Mouse (Mus musculus) forebrain, embryonic 13.5 days (tissue): ENCODE data around the gene Kdm6b. TPM values are rescaled to one million over a fixed set of nuclear protein-coding genes. Genes with fewer than 3 reads are reported as not detected.

ENCODE experiments used
- ATAC-seq: fragments of 200-750 bp; cut with Nextera tagmentation; 2 replicates; pipeline ENCODE4 v1.8.0; 2017
- H3K27ac ChIP-seq: fragments of 300-500 bp; sonication (generic); 2 replicates; pipeline ENCODE4 v1.5.1; 2015; ENCODE audit warnings: inconsistent platforms, mild to moderate bottlenecking, moderate library complexity
- H3K27me3 ChIP-seq: fragments of 300-500 bp; sonication (generic); 2 replicates; pipeline ENCODE4 v1.6.1; 2015; ENCODE audit warnings: mild to moderate bottlenecking, inconsistent platforms
- H3K36me3 ChIP-seq: fragments of 300-500 bp; sonication (generic); 2 replicates; pipeline ENCODE4 v1.6.1; 2015; ENCODE audit warnings: mild to moderate bottlenecking, inconsistent platforms; ENCODE audit not compliant: poor library complexity, severe bottlenecking
- H3K4me1 ChIP-seq: fragments of 300-500 bp; sonication (generic); 2 replicates; pipeline ENCODE4 v1.6.1; 2015; ENCODE audit warnings: inconsistent platforms
- H3K4me2 ChIP-seq: fragments of 300-500 bp; sonication (generic); 2 replicates; pipeline ENCODE4 v1.6.1; 2015; ENCODE audit warnings: inconsistent platforms, mild to moderate bottlenecking, moderate library complexity
- H3K4me3 ChIP-seq: fragments of 300-500 bp; sonication (generic); 2 replicates; pipeline ENCODE4 v1.5.1; 2015; ENCODE audit warnings: mild to moderate bottlenecking, inconsistent platforms
- H3K9ac ChIP-seq: fragments of 300-500 bp; sonication (generic); 2 replicates; pipeline ENCODE4 v1.6.1; 2015; ENCODE audit warnings: mild to moderate bottlenecking, inconsistent platforms
- H3K9me3 ChIP-seq: fragments of 300-500 bp; sonication (generic); replicated peaks from 2 replicates; pipeline ENCODE4 v1.6.1; 2016; ENCODE audit warnings: inconsistent platforms
- whole genome bisulfite sequencing: fragments of 180-500 bp; shearing (Covaris S2); methylation state at CpG from one replicate; pipeline ENCODE4 v1.1.7; 2015; 5-methylcytosine and 5-hydroxymethylcytosine counted together
- polyA plus RNA-seq: library from polyadenylated mRNA; unstranded; fragments of >200 nt; fragmentation: Nextera tagmentation; extraction: Ambion mirVana; gene quantifications from 2 replicates; pipeline ENCODE4 v1.2.1, GENCODE M21; 2015

Kdm6b gene
- polyA plus RNA-seq, 1 experiment from 2014 or later: 59.3 TPM

GRCm38 (mm10) chr11:69366157-69366854 is 47.2 kb downstream of the Kdm6b start:
- Histone ChIP-seq H3K27ac (peak overlapping the region; percentile 99), H3K36me3 (peaks cover 32% of the 10 kb centered on the region), H3K27me3 (no peaks in the 10 kb centered on the region), H3K9me3 (no peaks in the 10 kb centered on the region), H3K9ac (peak overlapping the region; percentile 70), H3K4me3 (peak overlapping the region; percentile 90), H3K4me1 (peaks cover 70% of the 10 kb centered on the region), H3K4me2 (peak overlapping the region; percentile 98)
- peak; percentile 76 for ATAC-seq
- WGBS: under 1% methylated on average over 26 of the region's 26 CpGs

GRCm38 (mm10) chr11:69365722-69366121 is 47.8 kb downstream of the Kdm6b start:
- H3K9me3 ChIP-seq: no peaks in the 10 kb centered on the region
- WGBS: 25% methylated on average over 6 of the region's 6 CpGs
- ATAC-seq: no peak
- H3K36me3 ChIP-seq: peaks cover 38% of the 10 kb centered on the region
- H3K4me1 ChIP-seq: peaks cover 64% of the 10 kb centered on the region
- H3K27me3 ChIP-seq: no peaks in the 10 kb centered on the region
- H3K9ac ChIP-seq: peak overlapping the region; percentile 70
- H3K4me2 ChIP-seq: peak overlapping the region; percentile 98
- H3K27ac ChIP-seq: peak overlapping the region; percentile 99
- H3K4me3 ChIP-seq: peak overlapping the region; percentile 90

- Histone ChIP-seq H3K9me3 (no peaks in the 10 kb centered on the region), H3K9ac (peak overlapping the region; percentile 70), H3K36me3 (peaks cover 46% of the 10 kb centered on the region), H3K4me1 (peaks cover 59% of the 10 kb centered on the region), H3K27ac (peak overlapping the region; percentile 99), H3K4me2 (peak overlapping the region; percentile 98), H3K27me3 (no peaks in the 10 kb centered on the region), H3K4me3 (peak overlapping the region; percentile 90)
- 2% methylated on average over 6 of the region's 6 CpGs for WGBS
- ATAC-seq: peak; percentile 59
These were observed 48.6 kb downstream of the Kdm6b start for GRCm38 (mm10) chr11:69364910-69365309.

GRCm38 (mm10) chr11:69364376-69364775 is 49.1 kb downstream of the Kdm6b start:
- Histone ChIP-seq H3K27ac (peak overlapping the region; percentile 99), H3K9ac (peak overlapping the region; percentile 70), H3K4me2 (peak overlapping the region; percentile 98), H3K36me3 (peaks cover 52% of the 10 kb centered on the region), H3K9me3 (no peaks in the 10 kb centered on the region), H3K27me3 (no peaks in the 10 kb centered on the region), H3K4me1 (peaks cover 55% of the 10 kb centered on the region), H3K4me3 (peak overlapping the region; percentile 90)
- no peak for ATAC-seq
- WGBS: 50% methylated on average over 8 of the region's 8 CpGs

- WGBS: 88% methylated on average over 2 of the region's 2 CpGs
- Histone ChIP-seq H3K4me3 (no peak overlapping the region), H3K27me3 (no peaks in the 10 kb centered on the region), H3K36me3 (peaks cover 71% of the 10 kb centered on the region), H3K27ac (peak overlapping the region; percentile 63), H3K9me3 (no peaks in the 10 kb centered on the region), H3K9ac (no peak overlapping the region), H3K4me2 (no peak overlapping the region), H3K4me1 (peaks cover 48% of the 10 kb centered on the region)
- ATAC-seq: no peak
These were observed 51.0 kb downstream of the Kdm6b start for GRCm38 (mm10) chr11:69362479-69362878.

GRCm38 (mm10) chr11:69362021-69362420 is 51.5 kb downstream of the Kdm6b start:
- Histone ChIP-seq H3K4me3 (no peak overlapping the region), H3K4me1 (peaks cover 43% of the 10 kb centered on the region), H3K27ac (peak overlapping the region; percentile 63), H3K27me3 (no peaks in the 10 kb centered on the region), H3K9ac (no peak overlapping the region), H3K9me3 (no peaks in the 10 kb centered on the region), H3K4me2 (no peak overlapping the region), H3K36me3 (peaks cover 75% of the 10 kb centered on the region)
- 40% methylated on average over 7 of the region's 7 CpGs for WGBS
- ATAC-seq: no peak

- Histone ChIP-seq H3K27me3 (no peaks in the 10 kb centered on the region), H3K27ac (no peak overlapping the region), H3K4me3 (no peak overlapping the region), H3K9me3 (no peaks in the 10 kb centered on the region), H3K4me2 (no peak overlapping the region), H3K4me1 (peaks cover 9% of the 10 kb centered on the region), H3K36me3 (peaks cover 100% of the 10 kb centered on the region), H3K9ac (no peak overlapping the region)
- no peak for ATAC-seq
- 92% methylated on average over 12 of the region's 12 CpGs for whole genome bisulfite sequencing
These were observed 55.8 kb downstream of the Kdm6b start for GRCm38 (mm10) chr11:69357690-69358089.

- H3K27me3 ChIP-seq: no peaks in the 10 kb centered on the region
- H3K36me3 ChIP-seq: peaks cover 100% of the 10 kb centered on the region
- H3K4me1 ChIP-seq: no peaks in the 10 kb centered on the region; the same call in 1 of the 2 replicates
- H3K4me3 ChIP-seq: no peak overlapping the region
- H3K27ac ChIP-seq: no peak overlapping the region
- no peaks in the 10 kb centered on the region for H3K9me3 ChIP-seq
- no peak overlapping the region for H3K4me2 ChIP-seq
- WGBS: 95% methylated on average over 5 of the region's 5 CpGs
- H3K9ac ChIP-seq: no peak overlapping the region
- no peak for ATAC-seq
These were observed 56.9 kb downstream of the Kdm6b start for GRCm38 (mm10) chr11:69356544-69356943.

Other genes starting within 250 kb of the Kdm6b start
- not detected in 2 replicates for gene Alox8, start 215.8 kb downstream of the Kdm6b start, polyA plus RNA-seq
- gene Gucy2e, start 176.6 kb downstream of the Kdm6b start, polyA plus RNA-seq: 0.18 and 0.29 TPM in 2 replicates
- 37.1 and 43.3 TPM in 2 replicates for gene Cntrob, start 89.9 kb downstream of the Kdm6b start, polyA plus RNA-seq
- 208 and 210 TPM in 2 replicates for gene Trappc1, start 89.7 kb downstream of the Kdm6b start, polyA plus RNA-seq
- 3.7 and 4.0 TPM in 2 replicates for gene Kcnab3, start 87.4 kb downstream of the Kdm6b start, polyA plus RNA-seq
- 72.6 and 78.8 TPM in 2 replicates for gene Rnf227, start 73.2 kb downstream of the Kdm6b start, polyA plus RNA-seq
- 104 and 106 TPM in 2 replicates for gene Chd3, start 44.3 kb downstream of the Kdm6b start, polyA plus RNA-seq
- 100.0 and 108 TPM in 2 replicates for gene Naa38, start 18.2 kb downstream of the Kdm6b start, polyA plus RNA-seq
- gene Cyb5d1, start 18.0 kb downstream of the Kdm6b start, polyA plus RNA-seq: 45.9 and 48.6 TPM in 2 replicates
- 6.3 and 6.6 TPM in 2 replicates for gene Tmem88, start 15.4 kb downstream of the Kdm6b start, polyA plus RNA-seq
- gene Dnah2, start 135.4 kb upstream of the Kdm6b start, polyA plus RNA-seq: 1.7 and 2.0 TPM in 2 replicates
- gene Efnb3, start 146.5 kb upstream of the Kdm6b start, polyA plus RNA-seq: 63.1 and 72.0 TPM in 2 replicates
- gene Wrap53, start 166.6 kb upstream of the Kdm6b start, polyA plus RNA-seq: 32.0 and 35.1 TPM in 2 replicates
- 119 and 129 TPM in 2 replicates for gene Trp53, start 166.7 kb upstream of the Kdm6b start, polyA plus RNA-seq
- gene Atp1b2, start 192.3 kb upstream of the Kdm6b start, polyA plus RNA-seq: 12.7 and 14.0 TPM in 2 replicates
- gene Shbg, start 204.2 kb upstream of the Kdm6b start, polyA plus RNA-seq: not detected in 2 replicates
- 20.6 and 22.7 TPM in 2 replicates for gene Sat2, start 208.3 kb upstream of the Kdm6b start, polyA plus RNA-seq
- 38.7 and 42.2 TPM in 2 replicates for gene Fxr2, start 219.3 kb upstream of the Kdm6b start, polyA plus RNA-seq
- gene Sox15, start 241.6 kb upstream of the Kdm6b start, polyA plus RNA-seq: not detected in 2 replicates
- gene Mpdu1, start 249.0 kb upstream of the Kdm6b start, polyA plus RNA-seq: 89.4 and 95.2 TPM in 2 replicates